Mouse (Mus musculus) embryonic facial prominence, embryonic 15.5 days (tissue): Measurements from ENCODE around the gene Nxnl1. TPM values are rescaled to one million over a fixed set of nuclear protein-coding genes. Genes with fewer than 3 reads are reported as not detected.
"Not testable (repeated sequence)": the region's sequence is repeated elsewhere in the genome, so short reads cannot be mapped to it uniquely, and the experiment has no call there.

ENCODE experiments used
- ATAC-seq: fragments of 200-750 bp; cut with Nextera tagmentation; 2 replicates; pipeline ENCODE4 v1.8.0; 2017; ENCODE audit warnings: low read depth, moderate TSS enrichment; ENCODE audit not compliant: insufficient number of reproducible peaks, low FRiP score, low TSS enrichment
- H3K27ac ChIP-seq: fragments of 300-500 bp; sonication (generic); replicated peaks from 2 replicates; pipeline ENCODE4 v1.5.1; 2015; ENCODE audit warnings: mild to moderate bottlenecking, inconsistent platforms
- H3K27me3 ChIP-seq: fragments of 300-500 bp; sonication (generic); 2 replicates; pipeline ENCODE4 v1.6.1; 2015; ENCODE audit warnings: inconsistent platforms
- H3K36me3 ChIP-seq: fragments of 300-500 bp; sonication (generic); 2 replicates; pipeline ENCODE4 v1.6.1; 2015; ENCODE audit warnings: mild to moderate bottlenecking, inconsistent platforms
- H3K4me1 ChIP-seq: fragments of 300-500 bp; sonication (generic); 2 replicates; pipeline ENCODE4 v1.6.1; 2015; ENCODE audit warnings: inconsistent platforms
- H3K4me2 ChIP-seq: fragments of 300-500 bp; sonication (generic); replicated peaks from 2 replicates; pipeline ENCODE4 v1.6.1; 2015; ENCODE audit warnings: mild to moderate bottlenecking, inconsistent platforms
- H3K4me3 ChIP-seq: fragments of 300-500 bp; sonication (generic); replicated peaks from 2 replicates; pipeline ENCODE4 v1.5.1; 2015; ENCODE audit warnings: mild to moderate bottlenecking, inconsistent platforms
- H3K9ac ChIP-seq: fragments of 300-500 bp; sonication (generic); 2 replicates; pipeline ENCODE4 v1.6.1; 2015; ENCODE audit warnings: inconsistent platforms
- H3K9me3 ChIP-seq: fragments of 300-500 bp; sonication (generic); replicated peaks from 2 replicates; pipeline ENCODE4 v1.6.1; 2016; ENCODE audit warnings: inconsistent platforms
- WGBS: fragments of 180-500 bp; shearing (Covaris S2); methylation state at CpG from one replicate; pipeline ENCODE4 v1.1.7; 2015; 5-methylcytosine and 5-hydroxymethylcytosine counted together
- polyA plus RNA-seq: library from polyadenylated mRNA; unstranded; fragments of >200 nt; fragmentation: Nextera tagmentation; extraction: Ambion mirVana; gene quantifications from 2 replicates; pipeline ENCODE4 v1.2.1, GENCODE M21; 2015

Gene Nxnl1
- polyA plus RNA-seq, 1 experiment from 2014 or later, result 0.13 TPM

DNA sequence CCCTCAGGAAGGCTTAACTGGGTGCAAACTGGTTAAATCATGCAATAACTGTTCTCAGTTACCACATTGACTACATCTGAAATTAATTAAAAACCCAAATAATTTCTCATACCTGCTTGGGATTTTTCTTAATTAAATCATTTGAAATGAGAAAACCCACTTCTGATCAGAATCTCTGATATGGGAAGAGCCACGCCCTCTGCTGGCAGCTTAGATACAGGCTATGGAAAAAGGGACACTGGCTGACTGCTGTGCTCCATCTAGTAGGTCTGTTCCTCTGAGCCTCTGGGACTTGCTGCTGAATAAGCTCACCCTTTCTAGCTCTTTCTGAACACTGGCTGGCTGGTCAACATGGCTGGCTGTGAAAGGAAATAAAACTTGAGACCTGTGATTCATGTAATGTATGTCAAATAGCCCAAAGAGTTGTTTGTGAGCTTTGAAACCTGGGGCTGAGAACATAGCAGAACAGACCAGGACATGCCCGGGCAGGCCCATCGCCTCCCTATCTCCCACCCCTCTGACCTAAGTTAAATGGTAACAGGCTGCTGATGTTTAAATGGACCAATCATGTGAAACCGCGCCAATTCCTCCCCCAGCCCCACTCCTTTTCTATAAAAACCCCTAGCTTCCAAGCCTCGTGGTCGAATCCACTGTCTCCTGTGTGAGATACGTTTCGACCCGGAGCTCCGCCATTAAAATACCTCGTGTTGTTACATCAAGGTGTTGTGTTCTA lies 35.5 kb downstream of the Nxnl1 start:
- not testable (repeated sequence) for H3K4me1 ChIP-seq, H3K4me2 ChIP-seq, H3K4me3 ChIP-seq, H3K9me3 ChIP-seq, H3K9ac ChIP-seq, ATAC-seq, H3K27ac ChIP-seq, H3K36me3 ChIP-seq
- H3K27me3 ChIP-seq, result peaks cover 11% of the 10 kb centered on the region
- WGBS, result 65% methylated on average over 7 of the region's 12 CpGs

DNA sequence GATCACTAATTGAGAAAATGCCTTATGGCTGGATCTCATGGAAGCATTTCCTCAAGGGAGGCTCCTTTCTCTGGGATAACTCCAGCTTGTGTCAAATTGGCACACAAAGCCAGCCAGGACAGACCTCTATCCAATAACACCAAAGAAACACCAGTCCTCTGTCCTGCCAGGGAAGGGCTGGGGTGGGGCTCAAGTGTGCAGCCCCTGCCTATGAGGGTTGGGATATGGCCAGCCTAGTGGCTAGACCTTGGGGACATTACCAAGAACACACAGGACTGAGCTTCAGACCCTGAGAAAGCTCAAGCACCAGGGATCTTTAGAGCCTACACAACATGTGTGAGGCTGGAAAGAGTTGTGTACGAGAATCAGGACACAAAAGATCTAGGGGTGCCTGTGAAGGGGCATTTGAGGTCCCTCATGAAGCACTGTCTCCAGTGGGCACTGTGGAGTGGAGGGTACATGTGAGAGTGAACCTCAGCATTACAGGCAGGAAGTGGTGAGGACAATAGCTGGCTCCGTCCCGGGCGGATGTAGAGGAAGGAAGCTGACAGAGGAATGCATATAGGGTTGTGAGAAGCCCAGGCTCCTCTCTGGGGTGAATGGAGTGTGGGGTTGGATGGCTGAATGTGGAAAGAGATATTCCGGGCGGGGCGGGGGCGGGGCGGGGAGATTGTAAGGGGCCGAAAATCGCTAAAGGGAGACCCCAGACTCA lies 37.9 kb downstream of the Nxnl1 start:
- peak overlapping the region; percentile 68 for H3K27ac ChIP-seq
- no peak overlapping the region for H3K9ac ChIP-seq
- H3K4me1 ChIP-seq, result 0 out of 2 replicates have a peak, but pooled peaks cover 6% of the 10 kb centered on the region
- ATAC-seq, result no peak
- H3K4me3 ChIP-seq, result no peak overlapping the region
- H3K9me3 ChIP-seq, result no peaks in the 10 kb centered on the region
- WGBS, result 69% methylated on average over 11 of the region's 11 CpGs
- no peaks in the 10 kb centered on the region for H3K36me3 ChIP-seq
- H3K27me3 ChIP-seq, result peaks cover 30% of the 10 kb centered on the region
- no peak overlapping the region for H3K4me2 ChIP-seq

DNA sequence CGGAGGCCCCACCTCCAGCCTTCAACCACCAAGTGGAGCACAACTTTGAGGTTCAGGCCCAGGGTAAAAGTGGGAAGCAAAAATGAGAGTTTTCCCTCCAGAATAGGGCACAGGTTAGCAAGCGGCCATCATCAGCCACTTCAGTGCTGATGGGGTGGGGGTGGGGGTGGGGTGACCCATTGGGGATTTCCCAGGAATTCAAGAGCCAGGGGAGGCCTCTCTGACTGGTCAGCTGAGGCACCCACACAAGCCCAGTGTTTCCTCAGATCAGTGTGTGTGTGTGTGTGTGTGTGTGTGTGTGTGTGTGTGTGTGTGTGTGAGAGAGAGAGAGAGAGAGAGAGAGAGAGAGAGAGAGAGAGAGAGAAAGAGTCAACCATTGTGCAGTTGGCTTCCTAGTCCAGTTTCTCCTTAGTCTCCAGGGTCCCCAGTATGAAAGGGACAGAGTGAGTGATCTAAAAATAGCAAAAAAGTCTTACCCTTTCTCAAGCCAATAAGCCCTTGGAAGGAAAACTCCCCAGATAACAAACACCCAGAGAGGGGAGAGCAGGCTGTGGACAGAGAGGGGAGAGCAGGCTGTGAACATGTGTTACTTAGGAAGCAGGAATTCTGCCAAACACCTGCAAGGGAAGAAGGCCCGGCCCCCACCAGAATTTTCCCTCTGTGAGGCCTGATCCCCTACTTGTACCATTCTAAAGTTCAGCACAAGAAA lies 39.1 kb downstream of the Nxnl1 start:
- Histone ChIP-seq H3K36me3 (no peaks in the 10 kb centered on the region), H3K27me3 (peaks cover 32% of the 10 kb centered on the region), H3K9me3 (no peaks in the 10 kb centered on the region), H3K4me3 (no peak overlapping the region), H3K4me2 (no peak overlapping the region), H3K4me1 (0 out of 2 replicates have a peak, but pooled peaks cover 6% of the 10 kb centered on the region), H3K9ac (no peak overlapping the region), H3K27ac (no peak overlapping the region; the same call in 1 of the 2 replicates)
- no peak for ATAC-seq
- 48% methylated on average over 3 of the region's 3 CpGs for WGBS

DNA sequence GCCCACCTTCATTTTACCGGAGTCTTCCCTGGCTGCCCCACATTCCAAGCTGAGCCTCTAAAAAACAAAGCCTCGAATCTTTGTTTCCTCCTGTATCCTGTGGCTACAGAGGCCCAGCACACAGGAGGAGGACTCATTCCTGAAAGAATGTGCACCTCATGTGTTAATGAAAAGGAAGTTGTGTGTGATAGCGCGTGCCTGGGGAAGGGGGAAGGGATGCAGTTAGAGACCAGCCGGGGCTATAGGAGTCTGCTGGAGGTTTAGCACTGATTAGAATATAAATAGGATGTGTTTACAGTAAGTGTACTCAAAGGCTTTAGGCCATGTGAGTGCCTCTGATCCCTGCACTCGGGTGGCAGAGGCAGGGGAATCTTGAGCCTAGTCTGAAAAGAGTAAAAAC lies 40.1 kb downstream of the Nxnl1 start:
- Histone ChIP-seq H3K4me3 (no peak overlapping the region), H3K27ac (no peak overlapping the region), H3K9me3 (no peaks in the 10 kb centered on the region), H3K4me1 (peaks cover 15% of the 10 kb centered on the region; the same call in 1 of the 2 replicates), H3K27me3 (peaks cover 33% of the 10 kb centered on the region), H3K36me3 (no peaks in the 10 kb centered on the region), H3K9ac (no peak overlapping the region), H3K4me2 (no peak overlapping the region)
- ATAC-seq, result no peak
- WGBS, result 18% methylated on average over 6 of the region's 6 CpGs

DNA sequence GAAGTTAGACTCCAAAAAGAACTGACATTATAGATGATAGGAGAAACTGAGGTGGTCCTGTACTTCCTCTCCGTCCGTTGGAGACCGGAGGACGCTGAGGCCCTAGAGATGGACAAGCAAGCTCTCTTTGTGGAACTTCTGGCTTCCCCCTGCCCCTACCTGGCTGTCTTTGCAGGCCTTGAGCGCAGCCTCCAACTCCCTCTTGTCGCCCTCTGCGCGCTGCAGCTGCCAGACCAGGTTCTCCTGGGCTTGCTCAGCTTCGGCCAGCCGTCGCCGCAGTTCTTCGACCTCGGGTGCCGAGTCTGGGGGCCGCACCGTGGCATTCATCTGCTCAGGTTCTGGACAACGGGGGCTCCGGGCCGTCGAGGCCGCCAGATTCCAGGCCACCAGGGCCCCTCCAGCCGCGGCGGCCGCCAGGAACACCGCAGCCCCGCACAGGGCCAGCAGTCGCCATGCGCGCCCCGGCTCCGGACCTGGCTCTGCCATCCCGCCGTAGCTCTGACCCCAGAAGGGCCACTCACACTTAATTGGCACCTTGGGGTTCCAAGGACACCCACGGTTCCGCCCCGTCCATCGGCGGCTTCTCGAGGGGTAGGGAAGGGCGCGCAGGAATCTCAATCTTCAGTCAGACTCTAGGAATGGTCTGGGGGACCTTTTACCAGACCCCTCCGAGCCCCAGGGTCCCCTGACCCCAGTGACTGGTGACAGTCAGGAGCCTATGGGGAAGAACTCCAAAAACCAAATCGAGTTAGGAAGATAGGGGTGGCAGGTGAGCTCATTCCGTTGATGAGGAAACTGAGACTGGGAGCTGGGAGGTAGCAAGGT lies 41.0 kb downstream of the Nxnl1 start, which contains the start of gene Ccdc194:
Gene Ccdc194 (minus strand): TSS at position 486 of the 825 bp plus-strand sequence.
- ATAC-seq, result no peak
- 13% methylated on average over 46 of the region's 46 CpGs for WGBS
- Histone ChIP-seq H3K27ac (no peak within 1 kb of the TSS), H3K4me2 (0 out of 2 replicates have a peak within 1 kb of the TSS, but pooled peaks have one; percentile 19), H3K4me3 (no peak within 1 kb of the TSS), H3K9ac (no peak within 1 kb of the TSS), H3K27me3 (peaks cover 37% of the 10 kb centered on the region), H3K36me3 (no peaks in the 10 kb centered on the region), H3K9me3 (no peaks in the 10 kb centered on the region), H3K4me1 (peaks cover 17% of the 10 kb centered on the region; the same call in 1 of the 2 replicates)

DNA sequence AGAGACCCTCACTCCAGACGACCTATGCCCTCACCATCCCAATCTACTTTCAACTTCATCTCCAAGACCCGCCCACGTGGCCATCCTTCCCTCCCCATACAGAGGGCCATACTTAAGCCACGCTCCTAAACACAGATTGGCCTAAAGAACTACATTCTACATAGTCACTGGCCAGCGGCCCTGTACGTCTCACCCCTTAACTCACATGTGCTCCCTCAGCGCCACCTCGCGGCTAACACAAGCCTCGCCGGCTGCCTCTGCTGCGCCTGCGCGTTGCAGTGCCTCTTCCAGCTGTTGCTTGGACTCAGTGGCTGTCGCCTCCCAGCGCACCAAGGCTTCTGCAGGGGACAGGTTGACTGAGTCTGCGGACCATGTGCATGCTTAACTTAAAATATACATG lies 44.8 kb downstream of the Nxnl1 start:
- Histone ChIP-seq H3K4me2 (peak overlapping the region; percentile 28), H3K9ac (peak overlapping the region; percentile 9; the same call in 1 of the 2 replicates), H3K4me1 (peaks cover 17% of the 10 kb centered on the region; the same call in 1 of the 2 replicates), H3K27ac (no peak overlapping the region), H3K4me3 (0 out of 2 replicates have a peak overlapping the region, but pooled peaks have one; percentile 12), H3K27me3 (peaks cover 33% of the 10 kb centered on the region), H3K9me3 (no peaks in the 10 kb centered on the region), H3K36me3 (no peaks in the 10 kb centered on the region)
- WGBS, result 3% methylated on average over 17 of the region's 17 CpGs
- peak; percentile 80 for ATAC-seq

DNA sequence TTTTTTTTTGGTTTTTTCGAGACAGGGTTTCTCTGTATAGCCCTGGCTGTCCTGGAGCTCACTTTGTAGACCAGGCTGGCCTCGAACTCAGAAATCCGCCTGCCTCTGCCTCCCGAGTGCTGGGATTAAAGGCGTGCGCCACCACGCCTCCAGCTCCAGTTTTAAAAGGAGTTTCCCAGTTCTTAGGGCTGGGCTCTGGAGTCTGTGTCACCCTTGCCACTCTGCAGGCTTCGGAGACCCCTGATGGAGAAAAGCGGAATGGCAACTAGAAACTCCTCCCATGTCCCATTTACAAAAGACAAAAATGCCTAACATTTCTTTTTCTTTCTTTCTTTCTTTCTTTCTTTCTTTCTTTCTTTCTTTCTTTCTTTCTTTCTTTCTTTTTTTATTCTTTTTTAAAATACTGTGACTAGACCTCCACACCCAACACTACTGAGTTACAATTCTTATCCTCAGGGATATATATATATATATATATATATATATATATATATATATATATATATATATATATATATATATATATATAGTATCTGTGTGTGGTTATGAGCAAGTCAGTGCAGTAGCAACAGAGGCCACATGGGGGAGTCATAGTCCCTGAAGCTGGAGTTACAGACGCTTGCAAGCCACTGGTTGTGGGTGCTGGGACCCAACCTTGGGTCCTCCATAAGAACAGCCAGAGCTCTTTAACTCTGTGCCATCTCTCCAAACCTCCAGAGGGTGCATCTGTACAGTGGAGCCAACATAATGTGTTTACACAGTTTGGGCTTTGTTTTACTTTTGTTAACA lies 47.2 kb downstream of the Nxnl1 start:
- 42% methylated on average over 10 of the region's 10 CpGs for WGBS
- not testable (repeated sequence) for ATAC-seq, H3K36me3 ChIP-seq, H3K9ac ChIP-seq, H3K4me3 ChIP-seq, H3K4me2 ChIP-seq, H3K27ac ChIP-seq, H3K9me3 ChIP-seq
- Histone ChIP-seq H3K4me1 (peaks cover 11% of the 10 kb centered on the region; the same call in 1 of the 2 replicates), H3K27me3 (peaks cover 11% of the 10 kb centered on the region; the same call in 1 of the 2 replicates)

DNA sequence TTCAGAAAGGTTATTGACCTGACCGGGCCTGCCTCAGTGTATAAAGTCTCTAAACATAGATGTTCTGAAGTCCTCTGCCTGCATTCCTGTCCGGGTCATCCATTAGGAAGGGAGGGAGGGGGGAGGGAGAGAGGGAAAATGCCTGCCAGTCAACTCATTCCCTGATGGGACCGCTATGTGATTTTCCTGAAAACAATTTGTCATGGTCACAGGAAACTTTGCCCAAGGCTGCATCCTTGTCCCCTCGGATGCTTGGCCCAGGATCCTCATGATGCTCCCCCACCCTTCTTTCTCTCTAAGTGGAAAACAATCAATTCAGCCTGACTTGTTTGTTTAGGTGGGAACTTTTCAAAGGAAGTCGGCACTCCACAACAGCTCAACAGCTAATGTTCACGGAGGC lies 49.6 kb downstream of the Nxnl1 start:
- H3K9ac ChIP-seq, result no peak overlapping the region
- no peak overlapping the region for H3K4me2 ChIP-seq
- H3K9me3 ChIP-seq, result no peaks in the 10 kb centered on the region
- peaks cover 7% of the 10 kb centered on the region; the same call in 1 of the 2 replicates for H3K4me1 ChIP-seq
- peaks cover 5% of the 10 kb centered on the region; the same call in 1 of the 2 replicates for H3K27me3 ChIP-seq
- H3K4me3 ChIP-seq, result no peak overlapping the region
- no peaks in the 10 kb centered on the region for H3K36me3 ChIP-seq
- no peak overlapping the region for H3K27ac ChIP-seq
- no peak for ATAC-seq
- 4% methylated on average over 6 of the region's 6 CpGs for WGBS

DNA sequence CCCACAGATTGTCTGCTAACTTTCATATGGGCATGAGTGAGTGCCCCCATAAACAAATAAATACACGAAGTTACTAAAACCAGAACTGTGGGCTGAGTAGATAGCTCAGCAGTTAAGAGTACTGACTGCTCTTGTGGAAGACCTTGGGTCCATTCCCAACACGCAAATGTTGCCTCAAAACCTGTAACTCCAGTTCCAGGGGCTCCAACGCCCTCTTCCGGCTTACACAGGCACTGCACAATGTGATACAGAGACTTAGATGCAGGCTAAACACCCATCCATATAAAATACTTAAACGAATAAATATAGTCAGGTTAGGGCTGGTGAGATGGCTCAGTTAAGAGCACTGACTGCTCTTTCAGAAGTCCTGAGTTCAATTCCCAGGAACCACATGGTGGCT lies 51.4 kb downstream of the Nxnl1 start:
- H3K9ac ChIP-seq, result no peak overlapping the region
- no peak overlapping the region for H3K4me3 ChIP-seq
- H3K9me3 ChIP-seq, result no peaks in the 10 kb centered on the region
- H3K36me3 ChIP-seq, result no peaks in the 10 kb centered on the region
- H3K27ac ChIP-seq, result no peak overlapping the region
- no peak for ATAC-seq
- no peaks in the 10 kb centered on the region for H3K4me1 ChIP-seq
- 67% methylated on average over 5 of the region's 5 CpGs for WGBS
- peaks cover 7% of the 10 kb centered on the region; the same call in 1 of the 2 replicates for H3K27me3 ChIP-seq
- H3K4me2 ChIP-seq, result no peak overlapping the region
